Comparison of ENCODE assay signal across 8 mouse cellular contexts in the genomic region with DNA sequence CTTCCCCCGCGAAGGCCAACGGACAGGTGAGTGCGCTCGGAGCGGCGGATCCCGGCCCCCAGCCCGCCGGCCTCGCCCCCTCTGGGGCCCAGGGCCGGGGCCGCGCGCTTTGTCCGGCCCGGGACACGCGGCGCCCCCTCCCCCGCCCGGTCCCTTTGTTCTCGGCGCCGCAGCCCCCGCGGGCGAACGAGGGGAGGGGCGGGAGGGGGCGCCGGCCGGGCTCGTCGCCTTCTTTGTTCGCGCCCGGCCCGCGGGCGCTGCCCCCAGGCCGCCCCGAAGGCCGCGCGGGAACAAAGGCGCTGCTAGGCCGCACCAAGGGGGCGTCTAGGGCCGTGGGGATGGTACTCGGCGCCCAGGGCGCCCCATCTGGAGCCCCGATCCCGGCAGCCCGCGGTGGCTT. TPM values are rescaled to one million over a fixed set of nuclear protein-coding genes. Genes with fewer than 3 reads are reported as not detected.
DNase-seq lines count a peak whose midpoint lies in the region; ATAC-seq and TF ChIP-seq lines count a peak whose summit lies in the region.

No protein-coding gene starts in this region.

- no peaks in the 10 kb centered on the region for H3K9me3 ChIP-seq in hindbrain, embryonic 14.5 days (ENCODE audit: control insufficient read depth, low read length)
- H3K9me3 ChIP-seq in midbrain, postnatal 0 days (ENCODE audit: low read length) = no peaks in the 10 kb centered on the region

- TF ChIP-seq CTCF in layer of hippocampus, adult 2 months (conservative IDR thresholded peaks at IDR 0.05) = no peak
- TF ChIP-seq CTCF in cortical plate, adult 2 months (IDR thresholded peaks at IDR 0.05; ENCODE audit: extremely low read depth, insufficient read depth, low read length) = no peak
- TF ChIP-seq CTCF in midbrain, postnatal 0 days (IDR thresholded peaks at IDR 0.05) = no peak

- peak overlapping the region; percentile 100 for H3K9ac ChIP-seq in hindbrain, embryonic 14.5 days
- H3K9ac ChIP-seq in midbrain, postnatal 0 days (replicated peaks; ENCODE audit: low read length, poor library complexity, severe bottlenecking) = peak overlapping the region; percentile 100

- H3K27ac ChIP-seq in layer of hippocampus, adult 2 months = peak overlapping the region; percentile 87
- no peak overlapping the region for H3K27ac ChIP-seq in cortical plate, adult 2 months (ENCODE audit: insufficient read depth, low read length)
- peak overlapping the region; percentile 100 for H3K27ac ChIP-seq in hindbrain, embryonic 14.5 days
- peak overlapping the region; percentile 98 for H3K27ac ChIP-seq in midbrain, postnatal 0 days (ENCODE audit: low read depth, low read length)

- peak overlapping the region; percentile 64 for H3K4me3 ChIP-seq in layer of hippocampus, adult 2 months
- H3K4me3 ChIP-seq in cortical plate, adult 2 months (ENCODE audit: insufficient read depth, low read length) = peak overlapping the region; percentile 56
- peak overlapping the region; percentile 100 for H3K4me3 ChIP-seq in hindbrain, embryonic 14.5 days (replicated peaks; ENCODE audit: low read length)
- H3K4me3 ChIP-seq in midbrain, postnatal 0 days (ENCODE audit: low read depth, low read length) = peak overlapping the region; percentile 100

- H3K4me1 ChIP-seq in cortical plate, adult 2 months (ENCODE audit: control insufficient read depth, insufficient read depth, low read length) = no peaks in the 10 kb centered on the region
- H3K4me1 ChIP-seq in hindbrain, embryonic 14.5 days (replicated peaks; ENCODE audit: control insufficient read depth, insufficient read depth, low read length) = peaks cover 38% of the 10 kb centered on the region
- no peaks in the 10 kb centered on the region; the same call in 1 of the 2 replicates for H3K4me1 ChIP-seq in midbrain, postnatal 0 days (ENCODE audit: insufficient read depth, low read length)

- peak; percentile 37 for ATAC-seq in hindbrain, embryonic 14.5 days (ENCODE audit: low FRiP score)
- ATAC-seq in midbrain, postnatal 0 days (ENCODE audit: low FRiP score) = peak; percentile 39

- 0% methylated on average over 26 of the region's 57 CpGs for WGBS in hindbrain, embryonic 14.5 days
- WGBS in midbrain, postnatal 0 days = 0% methylated on average over 12 of the region's 57 CpGs

- peak overlapping the region; percentile 83 for H3K4me2 ChIP-seq in hindbrain, embryonic 14.5 days (replicated peaks)
- H3K4me2 ChIP-seq in midbrain, postnatal 0 days (ENCODE audit: low read depth, low read length, poor library complexity, severe bottlenecking) = peak overlapping the region; percentile 58

- H3K36me3 ChIP-seq in hindbrain, embryonic 14.5 days (replicated peaks; ENCODE audit: control insufficient read depth, insufficient read depth) = peaks cover 41% of the 10 kb centered on the region
- peaks cover 19% of the 10 kb centered on the region; the same call in 1 of the 2 replicates for H3K36me3 ChIP-seq in midbrain, postnatal 0 days (ENCODE audit: insufficient read depth, low read length)

- H3K27me3 ChIP-seq in hindbrain, embryonic 14.5 days (ENCODE audit: control insufficient read depth, insufficient read depth, low read length) = no peaks in the 10 kb centered on the region
- H3K27me3 ChIP-seq in midbrain, postnatal 0 days (ENCODE audit: insufficient read depth, low read length) = no peaks in the 10 kb centered on the region

- DNase-seq in layer of hippocampus, adult 2 months (ENCODE audit: low spot score in 2 of 2) = no peak
- DNase-seq in layer of hippocampus, postnatal 10 days (ENCODE audit: low spot score in 2 of 2) = no peak
- peak; percentile 36 for DNase-seq in hindbrain, embryonic 14.5 days (ENCODE audit: low spot score)
- no peak for DNase-seq in midbrain, postnatal 0 days (ENCODE audit: low spot score)
- DNase-seq in adrenal gland, postnatal 25 days = no peak
- DNase-seq in layer of hippocampus, postnatal 36 days = no peak
- no peak for DNase-seq in layer of hippocampus, adult 8-10 months (ENCODE audit: low spot score in 2 of 2)

- no peak for TF ChIP-seq POLR2A in cortical plate, adult 2 months (IDR thresholded peaks at IDR 0.05; ENCODE audit: extremely low read depth, insufficient read depth, low read length)

RNA-seq across cellular contexts. Expression of a gene that starts 0.5 kb away (rescaled TPM):
- 100 to 1,000 TPM in 1 of 2 experiments, 10 to 100 TPM in 1; 94.6 to 103 TPM for total RNA-seq in layer of hippocampus, adult 2 months (2021)
- total RNA-seq in layer of hippocampus, postnatal 10 days (2021) = 100 to 1,000 TPM; 713 to 734 TPM
- polyA plus RNA-seq in cortical plate, adult 2 months (2012; rRNA removed) = 129 and 134 TPM in 2 replicates
- 1,580 and 1,755 TPM in 2 replicates for polyA plus RNA-seq in hindbrain, embryonic 14.5 days (2014; fragmentation: Nextera tagmentation; extraction: Ambion mirVana)
- 1,529 and 1,586 TPM in 2 replicates for total RNA-seq in midbrain, postnatal 0 days (2014; rRNA removed)
- 1,678 and 1,776 TPM in 2 replicates for polyA plus RNA-seq in midbrain, postnatal 0 days (2015; fragmentation: Nextera tagmentation; extraction: Ambion mirVana)
- total RNA-seq in adrenal gland, postnatal 25 days (2021) = 61.0 and 68.3 TPM in 2 replicates
- 100 to 1,000 TPM; 105 to 115 TPM for total RNA-seq in layer of hippocampus, postnatal 36 days (2021)
- 10 to 100 TPM; 55.9 to 79.7 (median 68.7) TPM for total RNA-seq in layer of hippocampus, adult 8-10 months (2022)

RNA-seq across cellular contexts. Expression of a gene that starts 22.9 kb away (rescaled TPM):
- total RNA-seq in layer of hippocampus, adult 2 months (2021) = not detected
- 1 to 10 TPM; 1.0 to 2.0 TPM for total RNA-seq in layer of hippocampus, postnatal 10 days (2021)
- 0.79 and 0.88 TPM in 2 replicates for polyA plus RNA-seq in cortical plate, adult 2 months (2012; rRNA removed)
- 0.55 and 0.78 TPM in 2 replicates for polyA plus RNA-seq in hindbrain, embryonic 14.5 days (2014; fragmentation: Nextera tagmentation; extraction: Ambion mirVana)
- 2.2 TPM in 1 of 2 replicates, not detected in the other for total RNA-seq in midbrain, postnatal 0 days (2014; rRNA removed)
- 4.3 and 5.4 TPM in 2 replicates for polyA plus RNA-seq in midbrain, postnatal 0 days (2015; fragmentation: Nextera tagmentation; extraction: Ambion mirVana)
- not detected in 2 replicates for total RNA-seq in adrenal gland, postnatal 25 days (2021)
- total RNA-seq in layer of hippocampus, postnatal 36 days (2021) = not detected
- total RNA-seq in layer of hippocampus, adult 8-10 months (2022) = not detected

RNA-seq across cellular contexts. Expression of a gene that starts 23.1 kb away (rescaled TPM):
- total RNA-seq in layer of hippocampus, adult 2 months (2021) = under 1 TPM in 1 of 2 experiments, not detected in 1; 0.38 TPM
- total RNA-seq in layer of hippocampus, postnatal 10 days (2021) = under 1 TPM; 0.37 to 0.51 TPM
- polyA plus RNA-seq in cortical plate, adult 2 months (2012; rRNA removed) = 0.19 and 0.36 TPM in 2 replicates
- 0.16 and 0.46 TPM in 2 replicates for polyA plus RNA-seq in hindbrain, embryonic 14.5 days (2014; fragmentation: Nextera tagmentation; extraction: Ambion mirVana)
- 0.16 and 2.5 TPM in 2 replicates for total RNA-seq in midbrain, postnatal 0 days (2014; rRNA removed)
- 1.7 and 1.8 TPM in 2 replicates for polyA plus RNA-seq in midbrain, postnatal 0 days (2015; fragmentation: Nextera tagmentation; extraction: Ambion mirVana)
- not detected in 2 replicates for total RNA-seq in adrenal gland, postnatal 25 days (2021)
- not detected for total RNA-seq in layer of hippocampus, postnatal 36 days (2021)
- under 1 TPM in 3 of 4 experiments, not detected in 1; 0.25 to 0.29 (median 0.25) TPM for total RNA-seq in layer of hippocampus, adult 8-10 months (2022)

RNA-seq across cellular contexts. Expression of a gene that starts 28.6 kb away (rescaled TPM):
- total RNA-seq in layer of hippocampus, adult 2 months (2021) = 10 to 100 TPM; 48.9 to 49.8 TPM
- total RNA-seq in layer of hippocampus, postnatal 10 days (2021) = 10 to 100 TPM; 40.5 to 40.9 TPM
- polyA plus RNA-seq in cortical plate, adult 2 months (2012; rRNA removed) = 55.4 and 61.7 TPM in 2 replicates
- 76.0 and 79.8 TPM in 2 replicates for polyA plus RNA-seq in hindbrain, embryonic 14.5 days (2014; fragmentation: Nextera tagmentation; extraction: Ambion mirVana)
- 28.3 and 31.2 TPM in 2 replicates for total RNA-seq in midbrain, postnatal 0 days (2014; rRNA removed)
- 48.4 and 48.9 TPM in 2 replicates for polyA plus RNA-seq in midbrain, postnatal 0 days (2015; fragmentation: Nextera tagmentation; extraction: Ambion mirVana)
- total RNA-seq in adrenal gland, postnatal 25 days (2021) = 48.0 and 54.5 TPM in 2 replicates
- 10 to 100 TPM; 45.2 to 55.8 TPM for total RNA-seq in layer of hippocampus, postnatal 36 days (2021)
- total RNA-seq in layer of hippocampus, adult 8-10 months (2022) = 10 to 100 TPM; 37.7 to 48.1 (median 44.5) TPM

RNA-seq across cellular contexts. Expression of a gene that starts 52.5 kb away (rescaled TPM):
- 10 to 100 TPM; 56.2 to 62.7 TPM for total RNA-seq in layer of hippocampus, adult 2 months (2021)
- 10 to 100 TPM; 41.4 to 46.9 TPM for total RNA-seq in layer of hippocampus, postnatal 10 days (2021)
- polyA plus RNA-seq in cortical plate, adult 2 months (2012; rRNA removed) = 27.9 and 28.3 TPM in 2 replicates
- 29.5 and 33.8 TPM in 2 replicates for polyA plus RNA-seq in hindbrain, embryonic 14.5 days (2014; fragmentation: Nextera tagmentation; extraction: Ambion mirVana)
- total RNA-seq in midbrain, postnatal 0 days (2014; rRNA removed) = 53.7 and 58.9 TPM in 2 replicates
- 27.0 and 27.1 TPM in 2 replicates for polyA plus RNA-seq in midbrain, postnatal 0 days (2015; fragmentation: Nextera tagmentation; extraction: Ambion mirVana)
- 70.2 and 81.0 TPM in 2 replicates for total RNA-seq in adrenal gland, postnatal 25 days (2021)
- total RNA-seq in layer of hippocampus, postnatal 36 days (2021) = 10 to 100 TPM; 53.4 to 54.5 TPM
- total RNA-seq in layer of hippocampus, adult 8-10 months (2022) = 10 to 100 TPM; 57.4 to 64.9 (median 62.5) TPM

Comparison
In these comparisons a context has a peak if more than half of its experiments do, and no peak if none do; other contexts are left out.
1. RNA of a gene that starts 0.5 kb away (total RNA-seq): 1,529 to 1,586 TPM in midbrain, postnatal 0 days and 713 to 734 TPM in layer of hippocampus, postnatal 10 days; 105 to 115 TPM in layer of hippocampus, postnatal 36 days, 94.6 to 103 TPM in layer of hippocampus, adult 2 months, 55.9 to 79.7 TPM in layer of hippocampus, adult 8-10 months and 61.0 to 68.3 TPM in adrenal gland, postnatal 25 days; every median in the first group is over 4 times any median in the second.
2. Peak in every context shown above with its lines, with median percentiles within 50 percentile points of each other: H3K4me3 ChIP-seq.